Mouse (Mus musculus) kidney, embryonic 14.5 days (tissue): Measurements from ENCODE around the gene Nt5c3. TPM values are rescaled to one million over a fixed set of nuclear protein-coding genes. Genes with fewer than 3 reads are reported as not detected.
A peak's percentile ranks its signal among the peaks of the same experiment; 100 is the strongest.

ENCODE experiments used
- ATAC-seq: fragments of 200-750 bp; cut with Nextera tagmentation; 2 replicates; pipeline ENCODE4 v1.8.0; 2017; ENCODE audit warnings: moderate number of reproducible peaks, mild to moderate bottlenecking, moderate TSS enrichment, moderate library complexity; ENCODE audit not compliant: low FRiP score, low TSS enrichment
- H3K27ac ChIP-seq: fragments of 300-500 bp; sonication (generic); 2 replicates; pipeline ENCODE4 v1.5.1; 2014; ENCODE audit warnings: low read depth, mild to moderate bottlenecking, low read length, moderate library complexity, mixed read lengths
- H3K27me3 ChIP-seq: fragments of 300-500 bp; sonication (generic); 2 replicates; pipeline ENCODE4 v1.6.1; 2014; ENCODE audit warnings: mild to moderate bottlenecking, low read length; ENCODE audit not compliant: control insufficient read depth, insufficient read depth
- H3K36me3 ChIP-seq: fragments of 300-500 bp; sonication (generic); 2 replicates; pipeline ENCODE4 v1.6.1; 2014; ENCODE audit warnings: low read length, mixed read lengths; ENCODE audit not compliant: control insufficient read depth, insufficient read depth
- H3K4me1 ChIP-seq: fragments of 300-500 bp; sonication (generic); 2 replicates; pipeline ENCODE4 v1.6.1; 2014; ENCODE audit warnings: low read length, mixed read lengths; ENCODE audit not compliant: control insufficient read depth, insufficient read depth
- H3K4me2 ChIP-seq: fragments of 300-500 bp; sonication (generic); replicated peaks from 2 replicates; pipeline ENCODE4 v1.6.1; 2014; ENCODE audit warnings: low read depth, mild to moderate bottlenecking, low read length
- H3K4me3 ChIP-seq: fragments of 300-500 bp; sonication (generic); 2 replicates; pipeline ENCODE4 v1.5.1; 2014; ENCODE audit warnings: mild to moderate bottlenecking, low read length
- H3K9ac ChIP-seq: fragments of 300-500 bp; sonication (generic); 2 replicates; pipeline ENCODE4 v1.6.1; 2014; ENCODE audit warnings: low read depth, mild to moderate bottlenecking, low read length, moderate library complexity
- H3K9me3 ChIP-seq: fragments of 300-500 bp; sonication (generic); 2 replicates; pipeline ENCODE4 v1.6.1; 2016; ENCODE audit warnings: low read length; ENCODE audit not compliant: control insufficient read depth
- WGBS: fragments of 180-500 bp; shearing (Covaris S2); extraction: QIAGEN DNeasy Blood & Tissue Kit; methylation state at CpG from one replicate; pipeline ENCODE4 v1.1.7; 2014; 5-methylcytosine and 5-hydroxymethylcytosine counted together
- polyA plus RNA-seq: library from polyadenylated mRNA; unstranded; fragments of >200 nt; fragmentation: Nextera tagmentation; extraction: Ambion mirVana; gene quantifications from 2 replicates; pipeline ENCODE4 v1.2.1, GENCODE M21; 2014

Nt5c3 gene
- polyA plus RNA-seq = 59.3 and 61.7 TPM in 2 replicates

DNA sequence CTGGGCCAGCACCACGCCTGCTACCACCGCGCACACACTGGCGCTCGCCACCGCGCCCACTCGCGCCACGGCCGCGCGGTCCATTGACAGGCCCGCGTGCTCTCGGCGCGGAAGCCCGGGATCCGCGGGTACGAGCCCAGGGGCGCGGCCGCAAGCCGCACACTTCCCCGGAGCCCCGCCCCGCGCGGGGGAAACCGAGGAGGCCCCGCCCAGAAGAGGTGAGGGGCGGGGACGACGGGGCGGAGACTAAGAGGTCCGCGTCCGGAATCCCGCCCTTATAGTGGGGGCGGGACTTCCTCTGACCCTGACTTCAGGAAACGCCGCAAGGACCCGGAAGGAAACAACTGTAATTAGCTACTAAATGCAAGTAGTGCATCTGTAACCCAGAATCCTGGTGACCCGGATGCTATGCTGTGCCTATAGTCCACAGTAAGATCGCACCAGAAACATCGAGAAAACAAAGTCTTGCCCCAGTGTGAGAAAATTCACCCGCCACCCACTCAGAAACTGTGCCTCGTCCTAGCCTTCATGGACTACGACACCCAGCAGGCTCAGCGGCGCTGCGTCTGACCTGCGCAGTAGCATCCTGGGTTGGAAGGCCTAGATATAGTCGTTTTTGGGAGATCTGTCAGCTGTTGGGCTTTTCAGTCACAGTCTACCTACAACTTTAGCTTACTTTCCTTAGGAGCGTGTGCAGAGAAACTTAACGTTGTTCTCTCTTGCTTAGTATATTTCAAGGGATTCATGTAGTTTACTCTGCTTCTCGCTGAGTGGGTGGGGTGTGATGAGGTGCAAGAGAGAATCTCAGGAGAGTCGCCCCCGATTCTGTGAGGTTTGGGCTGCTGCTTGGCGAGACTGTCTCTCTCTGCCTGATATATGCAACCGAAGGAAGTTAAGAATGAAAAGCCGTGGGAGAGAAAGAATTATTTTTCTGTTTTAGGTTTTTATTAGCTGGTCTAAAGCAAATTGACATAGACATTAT is at the start of gene Nt5c3, which contains the start of gene Vmn1r4:
Gene Nt5c3 (minus strand): TSS at position 207 of the 982 bp plus-strand sequence.
Gene Vmn1r4 (plus strand): TSS at position 290 of the 982 bp plus-strand sequence.
- no peaks in the 10 kb centered on the region for H3K27me3 ChIP-seq
- H3K9me3 ChIP-seq = no peaks in the 10 kb centered on the region
- ATAC-seq = peak; percentile 97
- peak within 1 kb of the TSS; percentile 55 for H3K4me2 ChIP-seq
- H3K27ac ChIP-seq = peak within 1 kb of the TSS; percentile 53
- H3K9ac ChIP-seq = peak within 1 kb of the TSS; percentile 77
- WGBS = 3% methylated on average over 64 of the region's 64 CpGs
- no peaks in the 10 kb centered on the region for H3K36me3 ChIP-seq
- H3K4me1 ChIP-seq = peaks cover 15% of the 10 kb centered on the region
- peak within 1 kb of the TSS; percentile 73 for H3K4me3 ChIP-seq

DNA sequence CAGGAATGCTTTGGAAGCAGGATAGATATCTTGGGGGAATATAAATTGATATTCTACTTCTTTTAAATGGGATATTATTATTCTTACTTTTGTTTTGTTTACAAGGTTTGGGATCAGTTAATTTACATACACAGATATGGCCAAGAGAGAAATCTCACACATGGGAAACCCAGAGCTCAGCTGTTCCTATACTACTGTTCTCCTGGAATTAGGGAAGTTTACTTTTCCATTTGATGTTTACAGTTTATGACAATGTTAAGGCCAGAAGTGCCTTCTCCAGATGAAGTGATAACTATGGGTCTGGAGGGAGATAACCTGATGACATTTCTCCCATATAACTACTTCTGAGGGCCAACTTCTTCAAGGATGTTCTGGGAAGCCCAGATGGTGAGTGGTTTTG is 46.2 kb upstream of the Nt5c3 start, which contains the start of gene Vmn1r5:
Gene Vmn1r5 (plus strand): TSS at position 301 of the 400 bp plus-strand sequence.
- Histone ChIP-seq H3K4me3 (no peak within 1 kb of the TSS), H3K9me3 (no peaks in the 10 kb centered on the region), H3K4me2 (no peak within 1 kb of the TSS), H3K36me3 (no peaks in the 10 kb centered on the region), H3K27ac (no peak within 1 kb of the TSS), H3K4me1 (no peaks in the 10 kb centered on the region), H3K27me3 (no peaks in the 10 kb centered on the region), H3K9ac (no peak within 1 kb of the TSS)
- no peak for ATAC-seq

DNA sequence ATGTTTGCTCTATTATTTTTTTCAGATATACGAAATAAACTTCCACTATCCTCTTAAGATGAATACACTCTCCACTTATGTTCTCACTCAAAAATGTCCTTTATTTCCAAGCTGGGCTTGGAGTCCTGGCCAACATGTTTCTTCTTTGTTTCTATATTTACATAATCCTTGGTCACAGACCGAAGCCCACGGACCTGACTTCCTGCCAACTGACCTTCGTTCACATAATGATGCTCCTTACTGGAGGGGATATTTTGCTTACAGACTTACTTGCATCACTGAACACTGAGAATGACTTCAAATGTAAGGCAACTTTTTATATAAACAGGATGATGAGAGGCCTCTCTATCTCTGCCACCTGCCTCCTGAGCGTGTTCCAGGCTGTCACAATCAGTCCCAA is 32.7 kb upstream of the Nt5c3 start:
- no peaks in the 10 kb centered on the region for H3K4me1 ChIP-seq
- no peak for ATAC-seq

DNA sequence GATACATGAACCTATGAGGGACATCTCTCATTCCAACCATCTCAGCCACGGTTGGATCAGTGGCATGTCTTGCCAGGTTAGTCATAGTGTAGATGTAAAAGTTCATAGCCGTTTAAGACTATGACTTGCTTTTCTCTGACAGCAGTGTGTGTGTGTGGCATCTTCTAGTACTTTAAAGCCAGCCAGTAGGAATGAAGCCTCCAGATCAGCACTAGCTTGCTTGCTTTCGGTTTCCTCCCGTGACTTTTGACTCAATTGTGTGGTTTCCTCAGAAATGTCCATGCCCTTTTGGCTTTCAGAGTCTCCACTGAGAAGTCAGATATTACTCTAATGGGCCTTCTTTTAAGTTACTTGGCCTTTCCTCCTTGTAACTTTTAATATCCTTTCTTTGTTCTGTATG is 10.6 kb upstream of the Nt5c3 start:
- Histone ChIP-seq H3K4me2 (no peak overlapping the region), H3K9me3 (no peaks in the 10 kb centered on the region), H3K36me3 (no peaks in the 10 kb centered on the region), H3K27ac (no peak overlapping the region), H3K9ac (no peak overlapping the region), H3K4me3 (no peak overlapping the region), H3K27me3 (no peaks in the 10 kb centered on the region), H3K4me1 (no peaks in the 10 kb centered on the region)
- no peak for ATAC-seq
- WGBS = 86% methylated on average over 4 of the region's 4 CpGs

More for the DNA sequence above, 32.7 kb upstream of the Nt5c3 start:
- WGBS = 58% methylated on average over 5 of the region's 5 CpGs
- H3K4me2 ChIP-seq = no peak overlapping the region
- H3K9ac ChIP-seq = no peak overlapping the region
- no peak overlapping the region for H3K4me3 ChIP-seq
- H3K36me3 ChIP-seq = no peaks in the 10 kb centered on the region
- no peaks in the 10 kb centered on the region for H3K9me3 ChIP-seq
- H3K27me3 ChIP-seq = no peaks in the 10 kb centered on the region
- H3K27ac ChIP-seq = no peak overlapping the region

DNA sequence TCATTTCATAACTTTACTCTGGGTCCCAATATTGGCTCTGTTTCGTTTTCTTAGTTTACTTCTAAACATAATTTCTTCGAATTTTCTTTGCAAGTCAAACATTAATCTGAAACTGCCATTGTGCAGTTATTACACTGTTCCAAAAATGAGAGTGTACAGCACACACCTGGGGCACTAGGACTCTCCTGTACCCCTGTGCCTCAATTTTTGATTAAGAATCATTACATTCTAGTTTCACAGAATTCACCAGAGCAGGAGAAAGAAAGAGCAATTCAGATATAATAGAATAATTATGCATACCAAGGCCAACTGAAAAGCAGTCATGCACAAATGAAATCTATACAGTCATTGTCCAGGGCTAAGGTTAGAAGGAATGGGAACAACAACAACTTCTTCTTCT is 8.7 kb upstream of the Nt5c3 start:
- Histone ChIP-seq H3K27ac (no peak overlapping the region), H3K4me2 (no peak overlapping the region), H3K27me3 (no peaks in the 10 kb centered on the region), H3K9ac (no peak overlapping the region), H3K4me1 (no peaks in the 10 kb centered on the region), H3K9me3 (no peaks in the 10 kb centered on the region), H3K4me3 (no peak overlapping the region), H3K36me3 (no peaks in the 10 kb centered on the region)
- 66% methylated on average over 2 of the region's 2 CpGs for WGBS
- ATAC-seq = no peak

DNA sequence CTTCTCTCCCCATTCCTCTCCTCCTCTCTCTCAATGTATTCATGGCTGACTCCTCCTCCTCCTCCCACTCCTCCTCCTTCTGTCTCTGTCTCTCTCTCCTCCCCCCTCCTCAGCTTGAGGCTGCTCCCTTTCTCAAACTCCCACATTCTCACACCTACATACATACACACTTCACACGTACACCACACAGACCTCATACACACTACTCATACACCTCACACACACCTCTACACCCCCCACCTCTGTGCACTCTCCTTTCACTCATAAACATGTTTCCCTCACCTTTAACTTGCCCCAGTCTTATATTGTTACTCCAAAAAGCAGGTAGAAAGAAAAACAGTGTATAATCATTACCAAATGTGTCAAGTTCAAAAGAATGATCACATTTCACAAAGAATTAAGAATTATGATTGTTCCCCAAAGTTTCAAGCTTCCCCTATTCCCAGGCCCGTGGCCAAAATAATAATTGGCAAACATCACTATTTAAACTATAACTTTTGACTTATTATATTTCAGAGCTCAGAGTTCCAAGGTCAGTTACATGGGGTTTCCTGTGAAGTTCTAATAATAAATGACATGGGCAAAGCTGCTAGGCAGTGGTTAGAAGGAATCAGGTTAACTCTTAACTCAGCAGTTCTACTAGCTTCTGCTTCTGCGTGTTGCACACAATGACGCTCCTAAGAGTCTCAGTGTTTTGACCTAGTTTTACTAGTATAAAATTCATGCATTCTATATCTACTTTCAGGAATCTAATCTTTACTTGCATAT is 8.1 kb upstream of the Nt5c3 start:
- Histone ChIP-seq H3K36me3 (no peaks in the 10 kb centered on the region), H3K4me2 (no peak overlapping the region), H3K27me3 (no peaks in the 10 kb centered on the region), H3K27ac (no peak overlapping the region), H3K4me1 (no peaks in the 10 kb centered on the region), H3K9ac (no peak overlapping the region), H3K4me3 (no peak overlapping the region), H3K9me3 (no peaks in the 10 kb centered on the region)
- ATAC-seq = no peak
- 60% methylated on average over 4 of the region's 4 CpGs for WGBS

DNA sequence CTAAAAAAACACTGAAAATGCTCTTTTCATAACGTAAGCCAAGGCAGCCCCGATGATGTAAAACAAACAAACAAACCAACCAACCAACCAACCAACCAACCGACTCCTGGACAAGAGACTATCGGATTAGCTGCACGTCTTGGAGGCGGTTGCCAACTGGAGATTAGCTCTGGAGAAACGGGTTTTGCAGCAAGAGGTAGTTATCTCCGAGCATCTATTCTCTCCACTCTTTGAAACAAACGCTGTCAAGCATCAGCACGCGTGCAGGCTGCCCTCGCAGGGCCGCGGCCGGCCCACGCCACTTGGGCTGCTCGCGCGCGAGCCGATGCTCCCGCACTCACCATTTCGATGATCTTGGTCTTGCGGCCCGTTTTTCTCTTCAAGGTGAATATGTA is 404 bp downstream of the Nt5c3 start:
- Histone ChIP-seq H3K4me1 (peaks cover 15% of the 10 kb centered on the region), H3K27me3 (no peaks in the 10 kb centered on the region), H3K36me3 (no peaks in the 10 kb centered on the region), H3K4me3 (peak overlapping the region; percentile 73), H3K9me3 (no peaks in the 10 kb centered on the region), H3K27ac (peak overlapping the region; percentile 37; the same call in 1 of the 2 replicates), H3K9ac (peak overlapping the region; percentile 77), H3K4me2 (peak overlapping the region; percentile 45)
- ATAC-seq = no peak
- WGBS = under 1% methylated on average over 25 of the region's 25 CpGs

DNA sequence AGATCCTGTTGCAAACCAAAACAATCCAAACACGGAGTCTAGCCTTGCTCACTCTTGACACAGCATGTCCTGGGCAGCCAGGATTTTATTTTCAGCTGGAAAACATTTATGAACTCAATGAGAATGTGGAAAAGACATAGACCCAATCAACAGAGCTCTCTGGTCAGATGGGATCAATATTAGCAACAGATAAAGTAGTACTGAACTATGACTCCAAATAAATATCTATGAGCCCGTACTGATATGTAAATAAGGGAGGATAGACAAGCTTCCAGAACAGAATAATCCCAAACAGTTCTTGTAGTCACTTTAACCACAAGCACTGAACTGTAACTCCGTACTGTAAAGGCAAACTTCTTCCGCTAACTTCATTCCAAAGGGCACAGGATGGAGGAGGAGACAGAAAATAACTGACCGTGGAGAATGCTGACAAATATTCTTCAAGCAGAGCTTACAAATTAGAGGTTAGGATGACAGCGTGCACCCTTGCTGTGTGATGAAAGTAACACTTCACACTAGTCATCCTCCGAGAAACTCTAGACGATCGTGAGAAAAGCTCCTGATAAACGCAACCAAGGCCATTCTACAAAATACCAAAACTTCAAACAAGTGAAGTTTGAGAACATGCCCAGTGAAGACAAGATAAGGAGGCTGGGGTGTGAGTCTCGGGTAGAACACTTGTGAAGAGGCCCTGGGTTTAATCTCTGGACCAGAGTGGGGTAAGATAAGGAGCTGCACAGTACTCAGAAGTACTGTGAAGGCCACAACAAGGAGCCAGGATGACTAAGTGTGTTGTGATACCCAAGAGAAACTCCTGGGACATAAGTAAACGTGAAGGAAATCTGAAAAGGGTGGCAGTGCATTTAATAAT is 3.3 kb downstream of the Nt5c3 start:
- H3K27ac ChIP-seq = no peak overlapping the region
- ATAC-seq = no peak
- no peaks in the 10 kb centered on the region for H3K27me3 ChIP-seq
- H3K36me3 ChIP-seq = no peaks in the 10 kb centered on the region
- H3K4me2 ChIP-seq = no peak overlapping the region
- no peaks in the 10 kb centered on the region for H3K9me3 ChIP-seq
- 61% methylated on average over 12 of the region's 12 CpGs for WGBS
- peaks cover 20% of the 10 kb centered on the region for H3K4me1 ChIP-seq
- no peak overlapping the region for H3K9ac ChIP-seq
- H3K4me3 ChIP-seq = no peak overlapping the region
